In genomic region chr16:37685946-37686600, GRCm38 (mm10) we compare ENCODE assay signal across 9 mouse cellular contexts. TPM values are rescaled to one million over a fixed set of nuclear protein-coding genes. Genes with fewer than 3 reads are reported as not detected.
DNase-seq lines count a peak whose midpoint lies in the region; ATAC-seq lines count a peak whose summit lies in the region.
"Had no signal": no experiment of that assay in that cellular context is flagged by ENCODE, and none has a peak within 500 bp of the region (broad histone marks: within the 10 kb centered on the region; RNA-seq: fewer than 3 reads in every experiment).

No protein-coding gene starts in this region.

- no peak overlapping the region for H3K9ac ChIP-seq in heart, embryonic 12.5 days
- H3K9ac ChIP-seq in embryonic facial prominence, embryonic 13.5 days, result no peak overlapping the region
- no peak overlapping the region for H3K9ac ChIP-seq in midbrain, embryonic 14.5 days (replicated peaks; ENCODE audit: low read length)

- H3K36me3 ChIP-seq in heart, embryonic 12.5 days, result no peaks in the 10 kb centered on the region
- no peaks in the 10 kb centered on the region for H3K36me3 ChIP-seq in embryonic facial prominence, embryonic 13.5 days
- H3K36me3 ChIP-seq in midbrain, embryonic 14.5 days (ENCODE audit: control insufficient read depth, insufficient read depth, low read length), result no peaks in the 10 kb centered on the region

- H3K4me2 ChIP-seq in heart, embryonic 12.5 days, result no peak overlapping the region
- H3K4me2 ChIP-seq in embryonic facial prominence, embryonic 13.5 days, result no peak overlapping the region
- no peak overlapping the region for H3K4me2 ChIP-seq in midbrain, embryonic 14.5 days (ENCODE audit: low read length)

- no peaks in the 10 kb centered on the region for H3K9me3 ChIP-seq in heart, embryonic 12.5 days (replicated peaks)
- H3K9me3 ChIP-seq in embryonic facial prominence, embryonic 13.5 days, result no peaks in the 10 kb centered on the region
- H3K9me3 ChIP-seq in midbrain, embryonic 14.5 days (ENCODE audit: control insufficient read depth, low read length), result no peaks in the 10 kb centered on the region

- no peaks in the 10 kb centered on the region for H3K27me3 ChIP-seq in heart, embryonic 12.5 days (replicated peaks)
- H3K27me3 ChIP-seq in embryonic facial prominence, embryonic 13.5 days, result no peaks in the 10 kb centered on the region
- H3K27me3 ChIP-seq in midbrain, embryonic 14.5 days (ENCODE audit: control insufficient read depth, insufficient read depth, low read length), result no peaks in the 10 kb centered on the region

- WGBS in heart, embryonic 12.5 days, result 70% methylated on average over 6 of the region's 6 CpGs
- WGBS in embryonic facial prominence, embryonic 13.5 days, result 58% methylated on average over 6 of the region's 6 CpGs
- 54% methylated on average over 6 of the region's 6 CpGs for WGBS in midbrain, embryonic 14.5 days

- peaks cover 67% of the 10 kb centered on the region for H3K4me1 ChIP-seq in heart, embryonic 12.5 days (replicated peaks)
- H3K4me1 ChIP-seq in embryonic facial prominence, embryonic 13.5 days, result peaks cover 63% of the 10 kb centered on the region
- peaks cover 42% of the 10 kb centered on the region for H3K4me1 ChIP-seq in midbrain, embryonic 14.5 days (ENCODE audit: control insufficient read depth, insufficient read depth, low read length)

- DNase-seq in heart, adult 9 months (ENCODE audit: low spot score in 2 of 2), result no peak
- peak; percentile 55 for DNase-seq in MN1 (ENCODE audit: low spot score)
- DNase-seq in midbrain, embryonic 14.5 days, result peak; percentile 21
- no peak for DNase-seq in right cerebral cortex, postnatal 36 days (ENCODE audit: low spot score in 2 of 2)
- no peak for DNase-seq in adrenal gland, adult 8-10 months
- DNase-seq: kidney, adult 18-20 months; thymus, postnatal 25 days had no signal

- H3K27ac ChIP-seq in heart, embryonic 12.5 days (ENCODE audit: poor library complexity, severe bottlenecking), result peak overlapping the region; percentile 91; the same call in 1 of the 2 replicates
- H3K27ac ChIP-seq in embryonic facial prominence, embryonic 13.5 days, result peak overlapping the region; percentile 89; the same call in 1 of the 2 replicates
- H3K27ac ChIP-seq in midbrain, embryonic 14.5 days (replicated peaks; ENCODE audit: low read depth, low read length), result peak overlapping the region; percentile 43

- H3K4me3 ChIP-seq in heart, embryonic 12.5 days, result no peak overlapping the region
- no peak overlapping the region for H3K4me3 ChIP-seq in embryonic facial prominence, embryonic 13.5 days
- H3K4me3 ChIP-seq in midbrain, embryonic 14.5 days (replicated peaks; ENCODE audit: low read depth, low read length), result no peak overlapping the region

- no peak for ATAC-seq in heart, embryonic 12.5 days (ENCODE audit: insufficient number of reproducible peaks, low FRiP score)
- ATAC-seq in embryonic facial prominence, embryonic 13.5 days (ENCODE audit: insufficient number of reproducible peaks, insufficient read depth, low FRiP score, low TSS enrichment, low read depth), result no peak
- no peak for ATAC-seq in midbrain, embryonic 14.5 days (ENCODE audit: low FRiP score, low TSS enrichment)

RNA-seq across cellular contexts. Expression of gene Ndufb4, which starts 31.8 kb away (rescaled TPM):
- 94.1 and 110 TPM in 2 replicates for polyA plus RNA-seq in heart, embryonic 12.5 days (2016; fragmentation: Nextera tagmentation; extraction: Ambion mirVana)
- polyA plus RNA-seq in embryonic facial prominence, embryonic 13.5 days (2015; fragmentation: Nextera tagmentation; extraction: Ambion mirVana), result 58.3 and 71.9 TPM in 2 replicates
- 68.6 and 76.9 TPM in 2 replicates for polyA plus RNA-seq in midbrain, embryonic 14.5 days (2014; fragmentation: Nextera tagmentation; extraction: Ambion mirVana)
- 10 to 100 TPM; 87.1 to 97.1 (median 92.0) TPM for total RNA-seq in adrenal gland, adult 8-10 months (2022)

Comparison
In these comparisons a context has a peak if more than half of its experiments do, and no peak if none do; other contexts are left out.
1. DNase-seq: peak in MN1 (single experiment) and midbrain, embryonic 14.5 days (single experiment); none in heart, adult 9 months (0 of 2), right cerebral cortex, postnatal 36 days (0 of 2) and adrenal gland, adult 8-10 months (single experiment).
2. Peak in every context shown above with its lines, with median percentiles within 50 percentile points of each other: H3K27ac ChIP-seq.